Mouse (Mus musculus): ENCODE measurements around the gene Dctn5. TPM values are rescaled to one million over a fixed set of nuclear protein-coding genes. Genes with fewer than 3 reads are reported as not detected.
A peak's percentile ranks its signal among the peaks of the same experiment; 100 is the strongest.

The Dctn5 gene
- polyA plus RNA-seq, 1 experiment from 2014 or later: 128 TPM

GRCm38 (mm10) chr7:122126946-122127345, 5.9 kb upstream of the Dctn5 start:
- Histone ChIP-seq H3K9ac (0 out of 2 replicates have a peak overlapping the region, but pooled peaks have one; percentile 6), H3K4me1 (no peaks in the 10 kb centered on the region), H3K4me3 (no peak overlapping the region), H3K36me3 (peaks cover 59% of the 10 kb centered on the region), H3K4me2 (no peak overlapping the region), H3K27me3 (no peaks in the 10 kb centered on the region), H3K27ac (no peak overlapping the region), H3K9me3 (no peaks in the 10 kb centered on the region)
- 93% methylated on average over 11 of the region's 11 CpGs for WGBS
- ATAC-seq (ENCODE audit: insufficient number of reproducible peaks, insufficient read depth, low FRiP score, low TSS enrichment, low read depth): no peak

DNA sequence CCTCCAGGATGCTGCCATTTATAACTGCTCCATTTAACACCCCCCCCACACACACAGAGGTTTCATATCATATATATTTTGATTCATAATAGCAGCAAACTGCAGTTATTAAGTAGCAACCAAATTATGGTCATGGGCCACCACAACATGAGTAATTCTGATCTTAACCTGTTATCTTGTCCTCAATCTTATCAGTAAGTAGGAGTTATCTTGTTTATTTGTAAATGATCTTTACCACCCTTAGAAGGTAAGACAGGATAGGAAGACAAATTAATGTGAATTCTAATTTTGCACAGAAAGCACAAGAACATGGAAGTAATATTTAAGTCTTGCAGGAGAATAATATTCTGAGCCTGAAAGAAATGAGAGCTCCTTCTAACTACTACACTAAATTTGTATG, 1.0 kb upstream of the Dctn5 start:
- Histone ChIP-seq H3K9me3 (no peaks in the 10 kb centered on the region), H3K4me2 (peak overlapping the region; percentile 81), H3K4me3 (peak overlapping the region; percentile 93), H3K36me3 (peaks cover 43% of the 10 kb centered on the region), H3K4me1 (peaks cover 9% of the 10 kb centered on the region), H3K9ac (peak overlapping the region; percentile 91; the same call in 1 of the 2 replicates), H3K27ac (no peak overlapping the region), H3K27me3 (no peaks in the 10 kb centered on the region)
- no peak for ATAC-seq (ENCODE audit: insufficient number of reproducible peaks, insufficient read depth, low FRiP score, low TSS enrichment, low read depth)

GRCm38 (mm10) chr7:122133338-122133625, 441 bp downstream of the Dctn5 start:
- Histone ChIP-seq H3K4me2 (peak overlapping the region; percentile 81), H3K27ac (peak overlapping the region; percentile 80), H3K36me3 (peaks cover 42% of the 10 kb centered on the region), H3K4me1 (peaks cover 9% of the 10 kb centered on the region), H3K9me3 (no peaks in the 10 kb centered on the region), H3K4me3 (peak overlapping the region; percentile 93), H3K27me3 (no peaks in the 10 kb centered on the region), H3K9ac (peak overlapping the region; percentile 91)
- no peak for ATAC-seq (ENCODE audit: insufficient number of reproducible peaks, insufficient read depth, low FRiP score, low TSS enrichment, low read depth)
- 17% methylated on average over 8 of the region's 8 CpGs for WGBS

DNA sequence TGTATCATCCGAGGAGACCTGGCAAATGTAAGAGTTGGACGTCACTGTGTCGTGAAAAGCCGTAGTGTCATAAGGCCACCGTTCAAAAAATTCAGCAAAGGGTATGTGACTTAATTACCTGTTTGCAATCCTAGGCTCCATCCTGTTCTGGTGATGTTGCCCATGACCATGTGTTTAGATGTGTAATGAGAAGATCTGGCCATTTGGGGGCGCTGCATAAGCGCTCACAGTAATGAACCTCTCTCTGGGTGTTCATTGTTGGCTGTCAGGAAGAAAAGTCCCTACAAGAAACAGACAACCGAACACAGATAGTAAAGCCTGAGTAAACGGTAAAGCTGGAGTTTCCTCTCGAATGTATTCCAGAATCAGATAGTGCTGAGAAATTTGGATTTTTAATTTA, 2.2 kb downstream of the Dctn5 start:
- H3K27me3 ChIP-seq: no peaks in the 10 kb centered on the region
- H3K9ac ChIP-seq: no peak overlapping the region
- H3K4me2 ChIP-seq: no peak overlapping the region
- WGBS: 70% methylated on average over 10 of the region's 10 CpGs
- peaks cover 9% of the 10 kb centered on the region for H3K4me1 ChIP-seq
- peaks cover 56% of the 10 kb centered on the region for H3K36me3 ChIP-seq
- H3K27ac ChIP-seq: no peak overlapping the region
- H3K9me3 ChIP-seq: no peaks in the 10 kb centered on the region
- H3K4me3 ChIP-seq: no peak overlapping the region
- no peak for ATAC-seq (ENCODE audit: insufficient number of reproducible peaks, insufficient read depth, low FRiP score, low TSS enrichment, low read depth)

GRCm38 (mm10) chr7:122137071-122137470, 4.2 kb downstream of the Dctn5 start:
- Histone ChIP-seq H3K4me3 (no peak overlapping the region), H3K36me3 (peaks cover 75% of the 10 kb centered on the region), H3K4me2 (no peak overlapping the region), H3K4me1 (peaks cover 9% of the 10 kb centered on the region), H3K27ac (no peak overlapping the region), H3K27me3 (no peaks in the 10 kb centered on the region), H3K9me3 (no peaks in the 10 kb centered on the region), H3K9ac (no peak overlapping the region)
- no peak for ATAC-seq (ENCODE audit: insufficient number of reproducible peaks, insufficient read depth, low FRiP score, low TSS enrichment, low read depth)

DNA sequence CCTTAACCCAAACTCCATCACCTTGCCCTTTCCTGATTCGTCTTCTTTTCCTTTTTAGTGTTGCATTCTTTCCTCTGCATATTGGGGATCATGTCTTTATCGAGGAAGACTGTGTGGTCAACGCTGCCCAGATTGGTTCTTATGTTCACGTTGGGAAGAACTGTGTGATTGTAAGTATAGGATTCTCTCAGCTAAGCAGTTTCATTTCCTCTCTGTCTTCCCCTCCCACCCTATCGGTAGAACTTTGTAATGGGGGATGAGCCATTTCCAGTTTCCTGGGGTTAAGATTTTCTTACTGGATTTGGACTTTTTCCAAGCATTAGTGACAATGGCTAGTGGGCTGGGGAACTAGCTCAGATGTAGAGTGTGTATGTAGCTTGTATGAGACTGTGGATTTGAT, 5.3 kb downstream of the Dctn5 start:
- H3K4me2 ChIP-seq: no peak overlapping the region
- no peak overlapping the region for H3K4me3 ChIP-seq
- no peak for ATAC-seq (ENCODE audit: insufficient number of reproducible peaks, insufficient read depth, low FRiP score, low TSS enrichment, low read depth)
- H3K36me3 ChIP-seq: peaks cover 84% of the 10 kb centered on the region
- H3K27ac ChIP-seq: no peak overlapping the region
- H3K9me3 ChIP-seq: no peaks in the 10 kb centered on the region
- H3K9ac ChIP-seq: no peak overlapping the region
- peaks cover 6% of the 10 kb centered on the region for H3K4me1 ChIP-seq
- no peaks in the 10 kb centered on the region for H3K27me3 ChIP-seq
- 91% methylated on average over 5 of the region's 5 CpGs for WGBS

DNA sequence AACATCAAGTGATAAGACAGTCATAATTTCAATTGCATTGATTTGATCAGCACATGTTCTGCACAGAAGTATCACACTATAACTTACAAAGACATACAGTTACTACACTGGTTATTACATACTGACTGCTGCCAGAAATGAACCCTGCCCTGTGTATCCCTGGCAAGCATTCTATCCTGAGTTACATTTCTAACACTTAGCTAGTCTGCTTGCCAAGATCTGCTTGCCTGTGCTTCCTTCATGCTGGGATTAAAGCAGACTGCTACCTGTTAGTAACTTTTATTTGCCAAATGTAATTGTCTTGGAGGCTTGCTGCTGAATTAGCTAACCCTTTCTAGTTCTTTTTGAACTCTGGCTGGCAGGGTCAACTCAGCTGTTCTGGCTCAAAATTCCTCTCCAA, 8.2 kb downstream of the Dctn5 start:
- no peak overlapping the region for H3K4me3 ChIP-seq
- H3K4me1 ChIP-seq: no peaks in the 10 kb centered on the region
- no peaks in the 10 kb centered on the region for H3K27me3 ChIP-seq
- H3K4me2 ChIP-seq: no peak overlapping the region
- H3K9ac ChIP-seq: no peak overlapping the region
- no peak overlapping the region for H3K27ac ChIP-seq
- no peaks in the 10 kb centered on the region for H3K9me3 ChIP-seq
- ATAC-seq (ENCODE audit: insufficient number of reproducible peaks, insufficient read depth, low FRiP score, low TSS enrichment, low read depth): no peak
- H3K36me3 ChIP-seq: peaks cover 95% of the 10 kb centered on the region

- Histone ChIP-seq H3K27me3 (no peaks in the 10 kb centered on the region), H3K4me2 (no peak overlapping the region), H3K9me3 (no peaks in the 10 kb centered on the region), H3K27ac (no peak overlapping the region), H3K9ac (no peak overlapping the region), H3K4me3 (no peak overlapping the region), H3K36me3 (peaks cover 24% of the 10 kb centered on the region), H3K4me1 (peaks cover 3% of the 10 kb centered on the region; the same call in 1 of the 2 replicates)
- 85% methylated on average over 4 of the region's 4 CpGs for WGBS
- ATAC-seq (ENCODE audit: insufficient number of reproducible peaks, insufficient read depth, low FRiP score, low TSS enrichment, low read depth): no peak
Observed at GRCm38 (mm10) chr7:122152473-122152872, 19.6 kb downstream of the Dctn5 start.

DNA sequence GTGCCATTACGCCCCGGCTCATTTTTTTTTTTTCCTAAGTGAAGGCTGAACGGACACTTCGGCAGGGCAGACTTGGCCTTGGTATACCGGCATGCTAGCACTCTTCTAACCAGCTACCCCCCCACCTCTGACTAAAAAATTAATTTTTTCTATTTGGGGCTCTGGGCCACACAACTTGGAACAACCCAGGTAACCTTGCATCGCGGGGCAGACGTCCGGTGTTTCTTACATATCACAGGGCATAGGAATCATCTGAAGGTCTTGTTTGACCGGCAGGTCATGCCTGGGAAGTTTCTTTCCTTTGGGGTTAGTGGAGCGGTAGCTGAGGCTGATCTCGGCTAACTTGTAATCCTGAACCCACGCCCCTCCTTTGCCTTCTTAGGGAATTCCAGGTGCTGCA, 25.6 kb downstream of the Dctn5 start:
- 5% methylated on average over 13 of the region's 13 CpGs for WGBS
- ATAC-seq (ENCODE audit: insufficient number of reproducible peaks, insufficient read depth, low FRiP score, low TSS enrichment, low read depth): 0 out of 2 replicates have a peak, but pooled peaks have one; percentile 2
- peaks cover 40% of the 10 kb centered on the region for H3K4me1 ChIP-seq
- peak overlapping the region; percentile 82 for H3K9ac ChIP-seq
- H3K4me3 ChIP-seq: peak overlapping the region; percentile 81
- no peaks in the 10 kb centered on the region for H3K9me3 ChIP-seq
- H3K27ac ChIP-seq: peak overlapping the region; percentile 85
- peak overlapping the region; percentile 86 for H3K4me2 ChIP-seq
- H3K27me3 ChIP-seq: no peaks in the 10 kb centered on the region
- peaks cover 21% of the 10 kb centered on the region for H3K36me3 ChIP-seq

DNA sequence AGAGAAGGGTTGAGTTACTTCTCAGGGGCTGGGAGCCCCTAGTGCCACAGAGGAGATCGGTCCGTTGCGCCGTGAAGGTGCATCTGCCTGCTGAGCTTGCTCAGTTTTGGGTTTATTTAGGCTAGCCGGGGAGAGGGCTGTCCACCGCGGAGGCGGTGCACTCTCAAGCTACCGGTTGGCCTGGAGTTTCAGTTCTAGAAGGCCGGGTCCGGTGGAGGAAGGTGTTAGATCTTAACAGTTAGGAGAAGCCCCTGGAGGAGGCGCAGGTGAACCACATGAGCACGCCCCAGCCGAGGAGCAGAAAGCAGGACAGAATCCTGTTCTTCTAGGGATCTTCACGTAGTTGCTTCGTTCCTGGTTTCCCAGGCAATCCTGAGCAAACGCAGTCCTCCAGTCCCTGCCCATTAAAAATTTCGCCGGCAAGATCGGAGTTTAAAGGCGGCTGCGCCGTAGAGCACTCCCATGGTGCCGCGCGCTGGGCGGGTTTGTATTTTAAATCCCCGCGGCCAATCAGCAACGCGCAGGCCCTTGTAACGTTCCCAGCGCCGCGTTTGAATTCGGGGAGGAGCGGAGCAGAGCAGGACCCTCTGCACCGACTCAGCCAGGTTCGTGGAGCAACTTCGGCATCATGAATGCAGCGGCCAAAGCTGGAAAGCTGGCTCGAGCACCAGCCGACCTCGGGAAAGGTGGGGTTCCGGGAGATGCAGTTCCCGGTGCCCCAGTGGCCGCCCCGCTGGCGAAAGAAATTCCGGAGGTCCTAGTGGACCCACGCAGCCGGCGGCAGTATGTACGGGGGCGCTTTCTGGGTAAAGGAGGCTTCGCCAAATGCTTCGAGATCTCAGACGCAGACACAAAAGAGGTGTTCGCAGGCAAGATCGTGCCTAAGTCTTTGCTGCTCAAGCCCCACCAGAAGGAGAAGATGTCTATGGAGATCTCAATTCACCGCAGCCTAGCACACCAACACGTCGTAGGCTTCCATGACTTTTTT, 26.4 kb downstream of the Dctn5 start, which contains the start of gene Plk1:
Gene Plk1, plus strand, starts transcription at position 525 of the 988 bp plus-strand sequence.
- WGBS: under 1% methylated on average over 63 of the region's 63 CpGs
- Histone ChIP-seq H3K4me3 (peak within 1 kb of the TSS; percentile 81), H3K9me3 (no peaks in the 10 kb centered on the region), H3K27ac (peak within 1 kb of the TSS; percentile 85), H3K4me1 (peaks cover 40% of the 10 kb centered on the region), H3K4me2 (peak within 1 kb of the TSS; percentile 86), H3K9ac (peak within 1 kb of the TSS; percentile 82), H3K36me3 (peaks cover 26% of the 10 kb centered on the region), H3K27me3 (no peaks in the 10 kb centered on the region)
- peak; percentile 78 for ATAC-seq (ENCODE audit: insufficient number of reproducible peaks, insufficient read depth, low FRiP score, low TSS enrichment, low read depth)

DNA sequence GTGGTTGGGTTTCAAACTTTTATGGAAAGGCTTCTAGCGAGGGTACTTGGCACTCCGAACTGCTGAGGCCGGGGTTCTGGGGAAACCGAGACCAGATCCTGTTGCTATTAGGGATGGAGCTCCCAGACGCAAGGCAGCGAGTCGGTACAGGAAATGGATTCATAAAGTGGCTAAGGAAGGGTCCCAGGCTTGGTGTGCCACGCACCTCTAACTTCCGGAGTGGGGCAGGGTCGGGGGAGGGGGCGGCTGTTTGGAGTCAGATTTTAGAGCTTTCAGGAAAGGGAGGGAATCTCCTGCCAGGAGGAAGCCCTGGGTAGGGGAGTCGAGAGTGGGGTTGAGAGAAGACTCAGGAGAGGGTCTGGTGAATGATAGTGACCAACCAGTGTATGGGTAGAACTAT, 27.2 kb downstream of the Dctn5 start:
- Histone ChIP-seq H3K9me3 (no peaks in the 10 kb centered on the region), H3K4me3 (peak overlapping the region; percentile 81), H3K27me3 (no peaks in the 10 kb centered on the region), H3K9ac (peak overlapping the region; percentile 82), H3K27ac (peak overlapping the region; percentile 85), H3K4me1 (peaks cover 40% of the 10 kb centered on the region), H3K4me2 (peak overlapping the region; percentile 86), H3K36me3 (peaks cover 33% of the 10 kb centered on the region)
- under 1% methylated on average over 12 of the region's 12 CpGs for WGBS
- ATAC-seq (ENCODE audit: insufficient number of reproducible peaks, insufficient read depth, low FRiP score, low TSS enrichment, low read depth): no peak

GRCm38 (mm10) chr7:122163766-122164165, 30.9 kb downstream of the Dctn5 start:
- no peak overlapping the region for H3K4me3 ChIP-seq
- H3K27me3 ChIP-seq: no peaks in the 10 kb centered on the region
- 86% methylated on average over 8 of the region's 8 CpGs for WGBS
- no peak overlapping the region for H3K27ac ChIP-seq
- peaks cover 68% of the 10 kb centered on the region for H3K36me3 ChIP-seq
- no peak overlapping the region for H3K9ac ChIP-seq
- peaks cover 26% of the 10 kb centered on the region for H3K4me1 ChIP-seq
- ATAC-seq (ENCODE audit: insufficient number of reproducible peaks, insufficient read depth, low FRiP score, low TSS enrichment, low read depth): no peak
- no peaks in the 10 kb centered on the region for H3K9me3 ChIP-seq
- H3K4me2 ChIP-seq: no peak overlapping the region
